Mouse (Mus musculus) MEL (cell line): ENCODE data around the gene Srf.

Experiments
- CTCF ChIP-seq, 3 experiments: IDR thresholded peaks in 2 of 3; conservative IDR thresholded peaks in 1 of 3; 2 replicates each; pipeline ENCODE4 v1.5.1; 2011 to 2012; ENCODE audit warnings: low read length in 3 of 3, low read depth in 2 of 3, mild to moderate bottlenecking in 2 of 3, improper control_type of control experiment in 1 of 3, inconsistent platforms in 1 of 3, mixed read lengths in 1 of 3, moderate library complexity in 1 of 3; ENCODE audit not compliant: control insufficient read depth in 1 of 3, insufficient read depth in 1 of 3, poor library complexity in 1 of 3, severe bottlenecking in 1 of 3
- ELF1 ChIP-seq: IDR thresholded peaks from 2 replicates; pipeline ENCODE4 v1.6.1; 2014; ENCODE audit warnings: low read depth, mild to moderate bottlenecking, inconsistent platforms, low read length, improper control_type of control experiment, moderate library complexity
- EP300 ChIP-seq, 2 experiments: IDR thresholded peaks; 2 replicates each; pipeline ENCODE4 v1.6.1; 2011; ENCODE audit warnings: improper control_type of control experiment in 2 of 2, low read length in 2 of 2, low read depth in 1 of 2, mild to moderate bottlenecking in 1 of 2
- HCFC1 ChIP-seq: IDR thresholded peaks from 2 replicates; pipeline ENCODE4 v1.6.1; 2012; ENCODE audit warnings: low read depth, mild to moderate bottlenecking, inconsistent platforms, low read length, improper control_type of control experiment, moderate library complexity
- MAFK ChIP-seq: IDR thresholded peaks from 2 replicates; pipeline ENCODE4 v1.6.1; 2011; ENCODE audit warnings: low read depth, mild to moderate bottlenecking, low read length, improper control_type of control experiment, borderline replicate concordance
- MAZ ChIP-seq: IDR thresholded peaks from 2 replicates; pipeline ENCODE4 v1.6.1; 2012; ENCODE audit warnings: low read depth, mild to moderate bottlenecking, inconsistent platforms, low read length, improper control_type of control experiment
- MXI1 ChIP-seq: IDR thresholded peaks from 2 replicates; pipeline ENCODE4 v1.6.1; 2011; ENCODE audit warnings: mild to moderate bottlenecking, low read depth, low read length, improper control_type of control experiment
- NRF1 ChIP-seq: IDR thresholded peaks from 2 replicates; pipeline ENCODE4 v1.6.1; 2014; ENCODE audit warnings: low read depth, mild to moderate bottlenecking, inconsistent platforms, low read length, improper control_type of control experiment, moderate library complexity; ENCODE audit not compliant: poor library complexity, insufficient read depth, severe bottlenecking
- POLR2A ChIP-seq, 2 experiments: IDR thresholded peaks; 2 replicates each; pipeline ENCODE4 v1.6.1; 2011 to 2012; ENCODE audit warnings: low read length in 2 of 2, mild to moderate bottlenecking in 2 of 2, control low read depth in 1 of 2, improper control_type of control experiment in 1 of 2, low read depth in 1 of 2, moderate library complexity in 1 of 2; ENCODE audit not compliant: control insufficient read depth in 1 of 2, insufficient read depth in 1 of 2, poor library complexity in 1 of 2
- POLR2AphosphoS2 ChIP-seq: IDR thresholded peaks from 2 replicates; pipeline ENCODE4 v1.6.1; 2011; ENCODE audit warnings: low read length, improper control_type of control experiment
- RCOR1 ChIP-seq: IDR thresholded peaks from 2 replicates; pipeline ENCODE4 v1.6.1; 2012; ENCODE audit warnings: low read depth, mild to moderate bottlenecking, inconsistent platforms, low read length, improper control_type of control experiment
- SMC3 ChIP-seq: IDR thresholded peaks from 2 replicates; pipeline ENCODE4 v1.6.1; 2011; ENCODE audit warnings: low read depth, low read length, improper control_type of control experiment
- TCF12 ChIP-seq: IDR thresholded peaks from 2 replicates; pipeline ENCODE4 v1.6.1; 2014; ENCODE audit warnings: low read depth, mild to moderate bottlenecking, inconsistent platforms, low read length, improper control_type of control experiment, moderate library complexity
- ZNF384 ChIP-seq: IDR thresholded peaks from 2 replicates; pipeline ENCODE4 v1.6.1; 2012; ENCODE audit warnings: low read depth, mild to moderate bottlenecking, inconsistent platforms, low read length, improper control_type of control experiment

DNA sequence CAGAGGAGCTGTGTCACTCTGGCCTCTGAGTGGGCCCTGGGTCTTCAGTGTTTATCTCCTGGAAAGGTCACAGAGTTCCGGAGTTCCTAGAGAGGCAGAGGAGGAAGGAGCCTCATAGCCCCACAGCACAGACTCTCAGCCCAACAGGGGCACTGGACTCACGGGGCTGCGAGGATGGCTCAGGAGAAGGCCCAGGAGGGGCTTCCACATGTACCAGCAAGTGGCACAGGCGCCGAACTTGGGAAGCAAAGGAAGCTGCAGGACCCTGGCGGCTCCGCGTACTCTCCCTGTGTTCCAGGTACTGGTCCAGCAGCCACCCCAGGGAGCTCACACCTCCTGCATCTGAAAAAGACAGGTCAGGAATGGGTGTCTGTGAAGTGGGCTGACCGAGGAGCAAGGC lies 34.8 kb downstream of the Srf start:
- no peak for TF ChIP-seq POLR2A (IDR thresholded peaks at IDR 0.05; ENCODE audit: control insufficient read depth in 1 of 2, insufficient read depth in 1 of 2, low read depth in 1 of 2, low read length in 2 of 2, poor library complexity in 1 of 2)
- TF ChIP-seq CTCF (IDR thresholded peaks at IDR 0.05 in 2 of 3, conservative IDR thresholded peaks at IDR 0.05 in 1 of 3; ENCODE audit: control insufficient read depth in 1 of 3, insufficient read depth in 1 of 3, low read depth in 2 of 3, low read length in 3 of 3, poor library complexity in 1 of 3, severe bottlenecking in 1 of 3): no peak
- TF ChIP-seq MAZ: no peak
- TF ChIP-seq ELF1: no peak
- TF ChIP-seq RCOR1: no peak
- TF ChIP-seq MAFK: no peak
- no peak for TF ChIP-seq TCF12
- TF ChIP-seq SMC3: no peak
- no peak for TF ChIP-seq MXI1
- TF ChIP-seq POLR2AphosphoS2: no peak
- TF ChIP-seq EP300 (IDR thresholded peaks at IDR 0.05; ENCODE audit: low read depth in 1 of 2, low read length in 2 of 2): no peak
- no peak for TF ChIP-seq NRF1
- no peak for TF ChIP-seq ZNF384
- TF ChIP-seq HCFC1: no peak
